Mouse (Mus musculus) midbrain, embryonic 16.5 days (tissue): ENCODE results near the gene Cgref1. TPM values are rescaled to one million over a fixed set of nuclear protein-coding genes. Genes with fewer than 3 reads are reported as not detected.

ENCODE experiments used
- ATAC-seq: fragments of 200-750 bp; cut with Nextera tagmentation; 2 replicates; pipeline ENCODE4 v1.8.0; 2017; ENCODE audit warnings: moderate TSS enrichment
- H3K27ac ChIP-seq: fragments of 300-500 bp; sonication (generic); 2 replicates; pipeline ENCODE4 v1.5.1; 2014; ENCODE audit warnings: mild to moderate bottlenecking, low read length, mixed read lengths
- H3K27me3 ChIP-seq: fragments of 300-500 bp; sonication (generic); 2 replicates; pipeline ENCODE4 v1.6.1; 2014; ENCODE audit warnings: low read depth, low read length, mixed read lengths; ENCODE audit not compliant: control insufficient read depth, insufficient read depth
- H3K36me3 ChIP-seq: fragments of 300-500 bp; sonication (generic); 2 replicates; pipeline ENCODE4 v1.6.1; 2014; ENCODE audit warnings: mild to moderate bottlenecking, low read length, moderate library complexity, mixed read lengths; ENCODE audit not compliant: control insufficient read depth, insufficient read depth
- H3K4me1 ChIP-seq: fragments of 300-500 bp; sonication (generic); 2 replicates; pipeline ENCODE4 v1.6.1; 2014; ENCODE audit warnings: mild to moderate bottlenecking, low read length, mixed read lengths; ENCODE audit not compliant: control insufficient read depth, insufficient read depth
- H3K4me2 ChIP-seq: fragments of 300-500 bp; sonication (generic); 2 replicates; pipeline ENCODE4 v1.6.1; 2014; ENCODE audit warnings: mild to moderate bottlenecking, low read length, mixed read lengths
- H3K4me3 ChIP-seq: fragments of 300-500 bp; sonication (generic); 2 replicates; pipeline ENCODE4 v1.5.1; 2014; ENCODE audit warnings: low read depth, mild to moderate bottlenecking, low read length, moderate library complexity, mixed read lengths
- H3K9ac ChIP-seq: fragments of 300-500 bp; sonication (generic); 2 replicates; pipeline ENCODE4 v1.6.1; 2014; ENCODE audit warnings: low read depth, low read length, mixed read lengths
- H3K9me3 ChIP-seq: fragments of 300-500 bp; sonication (generic); replicated peaks from 2 replicates; pipeline ENCODE4 v1.6.1; 2014; ENCODE audit warnings: mild to moderate bottlenecking, low read length, mixed read lengths; ENCODE audit not compliant: control insufficient read depth, poor library complexity, severe bottlenecking
- WGBS: fragments of 180-500 bp; shearing (Covaris S2); extraction: QIAGEN DNeasy Blood & Tissue Kit; methylation state at CpG from one replicate; pipeline ENCODE4 v1.1.7; 2014; 5-methylcytosine and 5-hydroxymethylcytosine counted together
- polyA plus RNA-seq: library from polyadenylated mRNA; unstranded; fragments of >200 nt; fragmentation: Nextera tagmentation; extraction: Ambion mirVana; gene quantifications from 2 replicates; pipeline ENCODE4 v1.2.1, GENCODE M21; 2015

The Cgref1 gene
- polyA plus RNA-seq, 1 experiment from 2014 or later = 86.8 TPM

DNA sequence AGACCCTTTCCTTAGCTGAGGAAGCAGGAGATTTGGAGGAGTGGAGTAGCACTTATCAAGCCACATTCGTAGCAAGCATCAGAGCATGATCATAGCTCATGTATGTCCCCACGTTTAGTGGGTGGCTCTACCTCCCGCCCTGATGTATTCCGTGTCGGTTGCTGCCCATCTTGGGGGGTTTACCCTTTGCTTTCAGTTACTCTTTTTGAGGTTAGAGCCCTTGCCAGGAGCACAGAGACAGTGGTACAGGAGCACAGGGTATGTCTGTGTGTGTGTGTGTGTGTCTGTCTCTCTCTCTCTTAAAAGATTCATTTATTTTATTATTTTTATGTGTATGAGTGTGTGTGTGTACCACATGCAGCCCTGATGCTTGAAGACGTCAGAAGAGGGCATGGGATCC, 22.3 kb downstream of the Cgref1 start:
- no peak for ATAC-seq

GRCm38 (mm10) chr5:30922581-30923041, 22.8 kb downstream of the Cgref1 start:
- ATAC-seq = no peak

More for the DNA sequence above, 22.3 kb downstream of the Cgref1 start:
- H3K36me3 ChIP-seq = no peaks in the 10 kb centered on the region
- peaks cover 11% of the 10 kb centered on the region for H3K4me1 ChIP-seq
- no peak overlapping the region for H3K4me3 ChIP-seq
- no peaks in the 10 kb centered on the region for H3K27me3 ChIP-seq
- H3K9me3 ChIP-seq = no peaks in the 10 kb centered on the region
- WGBS = 89% methylated on average over 6 of the region's 6 CpGs
- H3K4me2 ChIP-seq = no peak overlapping the region
- H3K27ac ChIP-seq = no peak overlapping the region
- no peak overlapping the region for H3K9ac ChIP-seq

DNA sequence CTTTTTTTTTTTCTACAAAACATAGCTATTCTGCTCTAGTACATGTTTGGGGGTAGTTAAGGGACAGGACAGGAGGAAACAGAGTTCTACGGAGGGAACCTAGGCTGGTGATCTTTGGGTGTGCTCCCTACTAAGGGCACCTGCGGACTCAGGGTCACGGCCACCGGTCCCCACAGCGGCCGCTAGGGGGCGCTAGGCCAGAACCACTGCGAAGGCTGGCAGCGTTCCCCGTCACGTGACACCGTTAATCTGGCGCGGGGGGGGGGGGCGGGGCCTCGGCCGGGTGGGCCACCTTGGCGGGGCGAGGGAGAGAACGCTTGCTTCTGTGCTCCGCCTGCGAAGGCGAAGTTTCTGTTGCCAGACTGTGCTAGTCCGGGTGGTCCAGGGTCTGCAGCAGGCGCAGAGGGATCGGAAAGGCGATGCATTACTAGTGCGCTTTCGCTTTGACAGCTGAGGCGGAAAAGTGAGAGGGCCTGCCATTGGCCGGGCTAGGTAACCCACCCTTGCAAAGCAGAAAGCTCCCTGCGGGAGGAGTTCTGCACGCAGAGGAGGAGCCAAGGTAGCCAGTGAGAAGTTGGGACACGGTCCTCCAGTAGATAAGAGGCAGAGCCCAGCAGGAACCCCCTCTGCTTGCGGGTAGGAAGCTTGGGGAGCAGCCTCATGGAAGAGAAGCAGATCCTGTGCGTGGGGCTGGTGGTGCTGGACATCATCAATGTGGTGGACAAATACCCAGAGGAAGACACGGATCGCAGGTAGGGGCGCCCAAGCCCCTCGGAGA, 23.9 kb downstream of the Cgref1 start, which contains the start of gene Khk:
Gene Khk, plus strand, starts transcription at position 176 of the 778 bp plus-strand sequence.
- Histone ChIP-seq H3K4me2 (peak within 1 kb of the TSS; percentile 97), H3K9me3 (no peaks in the 10 kb centered on the region), H3K9ac (peak within 1 kb of the TSS; percentile 74), H3K4me1 (peaks cover 11% of the 10 kb centered on the region), H3K4me3 (peak within 1 kb of the TSS; percentile 61), H3K36me3 (no peaks in the 10 kb centered on the region), H3K27me3 (no peaks in the 10 kb centered on the region), H3K27ac (peak within 1 kb of the TSS; percentile 67)
- 1% methylated on average over 35 of the region's 40 CpGs for WGBS
- peak; percentile 65 for ATAC-seq

More at GRCm38 (mm10) chr5:30922581-30923041, 22.8 kb downstream of the Cgref1 start:
- H3K36me3 ChIP-seq = no peaks in the 10 kb centered on the region
- WGBS = 72% methylated on average over 10 of the region's 10 CpGs
- peak overlapping the region; percentile 97 for H3K4me2 ChIP-seq
- H3K4me3 ChIP-seq = no peak overlapping the region
- H3K9ac ChIP-seq = 0 out of 2 replicates have a peak overlapping the region, but pooled peaks have one; percentile 74
- no peak overlapping the region for H3K27ac ChIP-seq
- no peaks in the 10 kb centered on the region for H3K27me3 ChIP-seq
- H3K9me3 ChIP-seq = no peaks in the 10 kb centered on the region
- H3K4me1 ChIP-seq = peaks cover 11% of the 10 kb centered on the region

DNA sequence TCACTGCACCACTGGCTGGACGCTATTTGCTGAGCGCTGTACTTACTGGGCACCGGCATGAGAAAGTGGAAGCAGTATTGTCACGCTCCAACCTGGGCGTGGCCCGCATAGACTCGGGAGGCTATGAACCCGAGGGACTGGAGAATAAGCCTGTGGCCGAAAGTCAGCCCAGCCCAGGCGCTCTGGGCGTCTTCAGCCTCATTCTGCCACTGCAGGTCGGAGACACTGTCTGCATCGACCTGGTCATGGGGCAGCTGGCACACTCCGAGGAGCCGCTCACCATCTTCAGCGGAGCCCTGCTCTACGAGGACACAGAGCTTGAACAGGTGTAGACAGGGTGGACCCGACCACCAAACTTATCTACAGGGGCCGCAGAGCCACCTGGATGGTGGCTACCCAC, 24.8 kb downstream of the Cgref1 start:
- WGBS = 66% methylated on average over 19 of the region's 19 CpGs
- Histone ChIP-seq H3K4me3 (no peak overlapping the region), H3K36me3 (no peaks in the 10 kb centered on the region), H3K9ac (no peak overlapping the region), H3K4me2 (peak overlapping the region; percentile 97), H3K4me1 (peaks cover 13% of the 10 kb centered on the region), H3K27ac (peak overlapping the region; percentile 33; the same call in 1 of the 2 replicates), H3K27me3 (no peaks in the 10 kb centered on the region), H3K9me3 (no peaks in the 10 kb centered on the region)
- ATAC-seq = peak; percentile 1; the same call in 1 of the 2 replicates

- peak overlapping the region; percentile 33; the same call in 1 of the 2 replicates for H3K27ac ChIP-seq
- H3K4me1 ChIP-seq = peaks cover 15% of the 10 kb centered on the region
- no peak overlapping the region for H3K4me2 ChIP-seq
- ATAC-seq = no peak
- no peaks in the 10 kb centered on the region for H3K27me3 ChIP-seq
- no peak overlapping the region for H3K9ac ChIP-seq
- no peaks in the 10 kb centered on the region for H3K36me3 ChIP-seq
- no peak overlapping the region for H3K4me3 ChIP-seq
- WGBS = 71% methylated on average over 11 of the region's 11 CpGs
- no peaks in the 10 kb centered on the region for H3K9me3 ChIP-seq
Measured at GRCm38 (mm10) chr5:30919831-30920614, 25.4 kb downstream of the Cgref1 start.

DNA sequence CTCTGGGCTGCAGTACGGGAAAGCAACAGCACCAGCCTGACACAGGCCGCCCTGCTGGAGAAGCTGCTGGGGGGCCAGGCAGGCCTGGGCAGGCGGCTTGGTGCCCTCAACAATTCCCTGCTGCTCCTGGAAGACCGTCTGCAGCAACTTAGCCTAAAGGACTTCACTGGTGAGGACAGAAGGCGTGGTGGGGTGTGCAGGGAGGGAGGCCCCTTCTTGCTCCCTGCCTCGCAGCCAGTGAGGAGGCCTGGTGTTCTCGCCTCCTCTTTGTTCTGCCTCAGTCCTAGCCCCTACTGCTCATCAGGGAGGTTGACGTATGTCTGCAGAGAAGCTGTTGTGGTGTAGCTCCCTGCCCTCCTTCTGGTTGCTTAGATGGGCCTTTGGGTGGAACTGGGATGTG, 26.7 kb downstream of the Cgref1 start:
- H3K4me1 ChIP-seq = peaks cover 15% of the 10 kb centered on the region
- no peak for ATAC-seq
- H3K9me3 ChIP-seq = no peaks in the 10 kb centered on the region
- H3K9ac ChIP-seq = 0 out of 2 replicates have a peak overlapping the region, but pooled peaks have one; percentile 14
- H3K36me3 ChIP-seq = no peaks in the 10 kb centered on the region
- 88% methylated on average over 8 of the region's 8 CpGs for WGBS
- no peaks in the 10 kb centered on the region for H3K27me3 ChIP-seq
- H3K4me3 ChIP-seq = no peak overlapping the region
- H3K4me2 ChIP-seq = no peak overlapping the region
- H3K27ac ChIP-seq = no peak overlapping the region

- no peak for ATAC-seq
- peaks cover 15% of the 10 kb centered on the region for H3K4me1 ChIP-seq
- H3K9ac ChIP-seq = 0 out of 2 replicates have a peak overlapping the region, but pooled peaks have one; percentile 14
- no peaks in the 10 kb centered on the region for H3K36me3 ChIP-seq
- no peaks in the 10 kb centered on the region for H3K9me3 ChIP-seq
- 84% methylated on average over 31 of the region's 31 CpGs for WGBS
- H3K4me2 ChIP-seq = no peak overlapping the region
- H3K4me3 ChIP-seq = no peak overlapping the region
- H3K27me3 ChIP-seq = no peaks in the 10 kb centered on the region
- H3K27ac ChIP-seq = no peak overlapping the region
Measured at GRCm38 (mm10) chr5:30917891-30918670, 27.3 kb downstream of the Cgref1 start.

DNA sequence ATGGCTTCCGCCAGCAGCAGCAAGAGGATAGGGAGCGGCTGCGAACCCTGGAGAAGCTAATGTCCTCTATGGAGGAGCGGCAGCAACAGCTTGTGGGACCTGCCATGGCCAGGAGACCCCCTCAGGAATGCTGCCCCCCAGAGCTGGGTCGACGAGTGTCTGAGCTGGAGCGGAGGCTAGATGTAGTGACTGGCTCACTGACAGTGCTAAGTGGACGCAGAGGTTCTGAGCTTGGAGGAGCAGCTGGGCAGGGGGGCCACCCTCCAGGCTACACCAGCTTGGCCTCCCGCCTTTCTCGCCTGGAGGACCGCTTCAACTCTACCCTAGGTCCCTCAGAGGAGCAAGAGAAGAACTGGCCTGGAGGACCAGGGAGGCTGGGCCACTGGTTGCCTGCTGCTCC, 28.0 kb downstream of the Cgref1 start:
- H3K9ac ChIP-seq = peak overlapping the region; percentile 30; the same call in 1 of the 2 replicates
- H3K36me3 ChIP-seq = no peaks in the 10 kb centered on the region
- no peaks in the 10 kb centered on the region for H3K9me3 ChIP-seq
- 94% methylated on average over 11 of the region's 11 CpGs for WGBS
- no peak overlapping the region for H3K4me2 ChIP-seq
- H3K4me1 ChIP-seq = peaks cover 10% of the 10 kb centered on the region
- no peaks in the 10 kb centered on the region for H3K27me3 ChIP-seq
- no peak overlapping the region for H3K27ac ChIP-seq
- no peak for ATAC-seq
- no peak overlapping the region for H3K4me3 ChIP-seq
